Mouse (Mus musculus) hindbrain, embryonic 16.5 days (tissue): ENCODE measurements around the gene Iqce. TPM values are rescaled to one million over a fixed set of nuclear protein-coding genes. Genes with fewer than 3 reads are reported as not detected.

Experiments used
- ATAC-seq: fragments of 200-750 bp; cut with Nextera tagmentation; 2 replicates; pipeline ENCODE4 v1.8.0; 2017; ENCODE audit warnings: moderate TSS enrichment, moderate library complexity
- H3K27ac ChIP-seq: fragments of 300-500 bp; sonication (generic); 2 replicates; pipeline ENCODE4 v1.5.1; 2014; ENCODE audit warnings: low read depth, mild to moderate bottlenecking, control low read depth, low read length, moderate library complexity
- H3K27me3 ChIP-seq: fragments of 300-500 bp; sonication (generic); replicated peaks from 2 replicates; pipeline ENCODE4 v1.6.1; 2014; ENCODE audit warnings: low read length; ENCODE audit not compliant: control insufficient read depth, insufficient read depth
- H3K36me3 ChIP-seq: fragments of 300-500 bp; sonication (generic); 2 replicates; pipeline ENCODE4 v1.6.1; 2014; ENCODE audit warnings: mild to moderate bottlenecking, low read length, moderate library complexity, mixed read lengths; ENCODE audit not compliant: control insufficient read depth, insufficient read depth
- H3K4me1 ChIP-seq: fragments of 300-500 bp; sonication (generic); 2 replicates; pipeline ENCODE4 v1.6.1; 2014; ENCODE audit warnings: low read depth, low read length; ENCODE audit not compliant: control insufficient read depth, insufficient read depth
- H3K4me2 ChIP-seq: fragments of 300-500 bp; sonication (generic); 2 replicates; pipeline ENCODE4 v1.6.1; 2014; ENCODE audit warnings: mild to moderate bottlenecking, low read length, control low read depth, moderate library complexity
- H3K4me3 ChIP-seq: fragments of 300-500 bp; sonication (generic); 2 replicates; pipeline ENCODE4 v1.5.1; 2014; ENCODE audit warnings: mild to moderate bottlenecking, low read length, control low read depth, moderate library complexity
- H3K9ac ChIP-seq: fragments of 300-500 bp; sonication (generic); 2 replicates; pipeline ENCODE4 v1.6.1; 2014; ENCODE audit warnings: low read depth, mild to moderate bottlenecking, control low read depth, low read length, moderate library complexity
- H3K9me3 ChIP-seq: fragments of 300-500 bp; sonication (generic); 2 replicates; pipeline ENCODE4 v1.6.1; 2014; ENCODE audit warnings: mild to moderate bottlenecking, low read length, moderate library complexity; ENCODE audit not compliant: control insufficient read depth
- WGBS: fragments of 180-500 bp; shearing (Covaris S2); extraction: QIAGEN DNeasy Blood & Tissue Kit; methylation state at CpG from one replicate; pipeline ENCODE4 v1.1.7; 2014; 5-methylcytosine and 5-hydroxymethylcytosine counted together
- polyA plus RNA-seq: library from polyadenylated mRNA; unstranded; fragments of >200 nt; fragmentation: Nextera tagmentation; extraction: Ambion mirVana; gene quantifications from 2 replicates; pipeline ENCODE4 v1.2.1, GENCODE M21; 2015

Iqce gene
- polyA plus RNA-seq, 1 experiment from 2014 or later = 27.9 TPM

DNA sequence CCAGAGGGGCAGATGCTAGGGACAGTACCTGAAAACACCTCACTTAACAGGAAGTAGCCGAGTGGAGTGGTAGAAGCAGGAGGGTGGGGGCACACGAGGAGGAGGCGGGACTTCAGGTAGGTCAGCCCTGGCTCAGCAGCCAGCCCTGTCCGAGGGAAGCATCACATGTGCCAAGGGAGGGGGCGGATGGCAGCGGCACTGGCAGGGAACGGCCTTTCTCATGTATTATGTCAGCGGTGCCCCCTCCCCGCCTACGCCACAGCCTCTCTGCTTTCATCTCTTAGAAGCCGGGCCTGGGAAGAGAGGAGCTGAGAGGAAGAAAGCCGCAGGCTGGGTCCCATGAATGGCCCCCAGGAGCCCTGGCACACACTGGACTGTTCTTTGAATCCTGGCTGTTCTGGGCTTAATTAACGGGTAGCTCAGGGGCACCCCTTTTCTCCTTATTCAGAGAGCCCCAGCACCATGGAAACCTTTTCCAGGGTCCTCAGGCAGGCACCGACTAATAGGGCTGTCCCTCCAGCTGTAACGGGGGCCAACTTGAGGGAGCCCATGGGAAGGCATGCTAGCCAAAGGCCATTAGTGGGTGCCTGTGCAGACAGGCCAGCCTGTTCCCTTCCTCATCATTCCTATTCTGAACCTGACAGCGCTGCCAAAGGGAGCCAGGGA is 42.4 kb downstream of the Iqce start:
- Histone ChIP-seq H3K4me3 (no peak overlapping the region), H3K36me3 (no peaks in the 10 kb centered on the region), H3K4me1 (peaks cover 16% of the 10 kb centered on the region), H3K4me2 (peak overlapping the region; percentile 11; the same call in 1 of the 2 replicates), H3K27ac (peak overlapping the region; percentile 79), H3K9me3 (no peaks in the 10 kb centered on the region), H3K27me3 (no peaks in the 10 kb centered on the region), H3K9ac (peak overlapping the region; percentile 42; the same call in 1 of the 2 replicates)
- ATAC-seq = peak; percentile 93
- WGBS = 17% methylated on average over 16 of the region's 16 CpGs

DNA sequence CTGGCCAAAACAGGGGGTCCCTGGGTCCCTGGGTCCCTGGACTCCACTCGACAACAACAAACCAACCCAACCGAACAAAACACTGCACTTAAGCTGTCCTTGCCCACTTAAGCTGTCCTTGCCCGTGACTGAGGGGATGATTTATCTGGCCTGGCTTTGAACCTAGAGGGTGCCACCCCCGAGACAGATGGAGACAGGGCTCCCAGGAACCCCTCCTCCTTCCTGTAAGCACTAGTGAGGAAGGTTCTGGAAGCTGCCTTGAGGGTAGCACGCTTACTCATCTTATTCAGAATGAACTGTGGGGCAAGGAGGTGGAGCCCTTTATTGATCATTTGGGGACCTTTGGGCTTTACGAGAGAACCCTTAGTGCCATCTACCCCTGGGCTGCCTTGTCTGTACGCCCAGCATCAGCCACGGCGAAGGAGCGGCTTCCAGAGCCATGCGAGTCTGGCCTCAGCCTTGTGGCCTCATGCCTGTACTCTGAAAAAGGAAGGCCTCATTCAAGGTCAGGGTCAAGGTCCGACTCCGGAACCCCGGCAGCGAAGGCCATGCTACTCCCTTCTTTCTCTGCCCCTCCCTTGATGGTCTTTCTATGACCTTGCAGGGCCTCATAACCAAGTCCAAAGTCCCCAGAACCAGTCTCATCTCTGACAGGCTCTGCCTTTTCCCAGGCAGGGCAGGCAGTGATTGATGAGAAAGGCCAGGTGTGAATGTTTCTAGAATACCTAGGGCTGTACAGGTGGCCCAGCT is 47.9 kb downstream of the Iqce start:
- Histone ChIP-seq H3K27me3 (no peaks in the 10 kb centered on the region), H3K4me1 (peaks cover 9% of the 10 kb centered on the region), H3K4me3 (no peak overlapping the region), H3K9me3 (no peaks in the 10 kb centered on the region), H3K9ac (no peak overlapping the region), H3K4me2 (no peak overlapping the region), H3K27ac (no peak overlapping the region), H3K36me3 (no peaks in the 10 kb centered on the region)
- WGBS = 81% methylated on average over 15 of the region's 15 CpGs
- no peak for ATAC-seq

DNA sequence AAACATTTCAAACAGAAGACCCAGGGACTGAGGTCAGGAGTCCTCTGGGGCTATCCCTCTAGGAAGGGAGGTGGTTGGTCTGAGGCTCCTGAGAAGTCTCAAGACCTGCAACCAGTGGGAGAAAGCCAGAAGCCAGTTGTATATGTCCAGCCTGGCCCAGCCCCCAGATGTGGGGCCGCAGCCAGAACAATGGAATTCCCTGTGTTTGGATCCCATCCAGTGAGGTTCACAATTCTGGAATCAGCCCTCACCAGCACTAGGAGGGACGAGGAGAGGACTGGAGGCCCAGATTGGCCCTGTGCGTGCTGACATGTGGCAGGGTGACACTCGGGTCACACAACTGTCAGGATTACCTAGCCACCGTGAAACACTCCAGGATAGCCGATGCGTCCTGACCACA is 49.6 kb downstream of the Iqce start:
- Histone ChIP-seq H3K4me2 (no peak overlapping the region), H3K4me3 (no peak overlapping the region), H3K9ac (no peak overlapping the region), H3K4me1 (peaks cover 10% of the 10 kb centered on the region), H3K36me3 (no peaks in the 10 kb centered on the region), H3K27me3 (no peaks in the 10 kb centered on the region), H3K27ac (no peak overlapping the region), H3K9me3 (no peaks in the 10 kb centered on the region)
- no peak for ATAC-seq
- WGBS = 61% methylated on average over 7 of the region's 7 CpGs

DNA sequence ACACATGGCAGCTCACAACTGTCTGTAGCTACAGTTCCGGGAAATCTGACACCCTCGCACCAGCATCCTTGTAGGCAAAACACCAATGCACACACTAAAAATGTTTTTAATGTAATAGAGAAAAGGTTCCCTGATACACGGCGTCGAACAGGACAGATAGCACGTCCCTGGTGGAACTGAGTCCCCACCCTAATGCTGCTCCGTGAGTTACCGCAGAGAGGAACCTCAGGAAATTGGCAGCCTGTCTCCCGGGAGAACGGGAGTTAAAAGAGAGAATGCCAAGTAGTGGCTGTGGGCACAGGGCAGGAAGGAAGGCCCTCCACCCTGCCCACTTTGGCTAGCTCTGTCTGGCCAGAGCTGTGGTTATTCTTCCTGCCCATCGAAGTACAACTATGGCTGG is 50.9 kb downstream of the Iqce start:
- WGBS = 64% methylated on average over 11 of the region's 11 CpGs
- Histone ChIP-seq H3K9ac (no peak overlapping the region), H3K36me3 (no peaks in the 10 kb centered on the region), H3K27me3 (no peaks in the 10 kb centered on the region), H3K4me1 (peaks cover 23% of the 10 kb centered on the region), H3K9me3 (no peaks in the 10 kb centered on the region), H3K4me2 (no peak overlapping the region), H3K4me3 (no peak overlapping the region), H3K27ac (no peak overlapping the region; the same call in 1 of the 2 replicates)
- no peak for ATAC-seq

DNA sequence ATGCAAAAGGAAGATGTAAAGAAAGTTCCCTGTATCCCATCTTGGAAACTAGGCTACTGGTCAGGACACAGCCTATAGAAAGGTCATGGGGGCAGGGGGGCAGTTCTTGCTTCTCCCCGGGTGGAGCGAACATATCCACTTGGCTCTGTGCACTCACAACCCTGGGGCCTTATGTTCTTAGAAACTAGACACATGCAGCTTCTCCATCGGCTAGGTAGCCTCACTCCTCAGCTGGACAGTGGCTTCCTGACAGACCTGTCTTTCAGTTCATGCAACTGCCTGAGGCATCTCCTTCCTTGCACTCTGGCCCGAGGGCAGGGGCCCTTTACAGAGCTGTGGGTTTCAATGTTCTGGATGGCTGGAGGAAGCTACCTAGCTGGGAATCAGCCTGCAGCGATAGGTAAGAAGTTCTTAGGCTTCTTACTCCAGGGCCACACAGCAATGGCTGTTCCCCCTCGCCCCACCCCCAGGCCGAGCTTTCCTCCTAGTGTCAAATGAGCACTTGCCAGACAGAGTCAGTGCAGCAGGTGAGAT is 52.2 kb downstream of the Iqce start:
- no peaks in the 10 kb centered on the region for H3K9me3 ChIP-seq
- no peak for ATAC-seq
- 65% methylated on average over 7 of the region's 7 CpGs for WGBS
- peaks cover 36% of the 10 kb centered on the region for H3K4me1 ChIP-seq
- H3K4me2 ChIP-seq = peak overlapping the region; percentile 79
- H3K36me3 ChIP-seq = no peaks in the 10 kb centered on the region
- peak overlapping the region; percentile 86 for H3K27ac ChIP-seq
- no peak overlapping the region; the same call in 1 of the 2 replicates for H3K4me3 ChIP-seq
- H3K9ac ChIP-seq = peak overlapping the region; percentile 66
- no peaks in the 10 kb centered on the region for H3K27me3 ChIP-seq

DNA sequence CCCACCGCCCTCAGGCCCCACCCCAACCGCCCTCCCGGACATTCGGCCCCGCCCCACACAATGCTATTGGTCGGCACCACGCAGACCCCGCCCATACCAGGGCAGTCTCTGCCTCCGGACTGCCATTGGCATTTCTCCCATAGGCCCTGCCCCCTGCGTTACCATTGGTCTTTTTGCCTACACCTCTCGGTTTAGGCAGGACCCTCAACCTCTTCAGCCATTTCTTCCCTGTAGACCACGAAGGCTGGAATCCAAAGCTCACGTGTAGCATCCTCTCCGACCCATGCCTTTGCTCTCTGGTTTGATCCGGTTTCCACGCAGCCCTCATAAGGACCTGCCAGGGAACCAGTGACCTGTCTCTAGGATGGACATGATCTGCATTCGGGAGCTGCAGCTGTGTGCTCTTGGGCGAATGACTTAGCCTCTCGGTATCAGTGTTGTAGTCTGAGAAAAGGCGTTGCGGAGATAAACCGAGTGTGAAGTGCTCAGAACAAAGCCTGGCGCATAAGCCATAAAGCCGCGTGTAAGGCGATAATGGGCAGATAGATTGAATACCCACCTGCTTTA is 53.0 kb downstream of the Iqce start:
- peak overlapping the region; percentile 79 for H3K4me2 ChIP-seq
- H3K9ac ChIP-seq = peak overlapping the region; percentile 66
- no peaks in the 10 kb centered on the region for H3K36me3 ChIP-seq
- peak overlapping the region; percentile 93 for H3K4me3 ChIP-seq
- WGBS = 5% methylated on average over 26 of the region's 26 CpGs
- H3K4me1 ChIP-seq = peaks cover 41% of the 10 kb centered on the region
- H3K9me3 ChIP-seq = no peaks in the 10 kb centered on the region
- peak overlapping the region; percentile 86 for H3K27ac ChIP-seq
- peak; percentile 93 for ATAC-seq
- H3K27me3 ChIP-seq = no peaks in the 10 kb centered on the region

DNA sequence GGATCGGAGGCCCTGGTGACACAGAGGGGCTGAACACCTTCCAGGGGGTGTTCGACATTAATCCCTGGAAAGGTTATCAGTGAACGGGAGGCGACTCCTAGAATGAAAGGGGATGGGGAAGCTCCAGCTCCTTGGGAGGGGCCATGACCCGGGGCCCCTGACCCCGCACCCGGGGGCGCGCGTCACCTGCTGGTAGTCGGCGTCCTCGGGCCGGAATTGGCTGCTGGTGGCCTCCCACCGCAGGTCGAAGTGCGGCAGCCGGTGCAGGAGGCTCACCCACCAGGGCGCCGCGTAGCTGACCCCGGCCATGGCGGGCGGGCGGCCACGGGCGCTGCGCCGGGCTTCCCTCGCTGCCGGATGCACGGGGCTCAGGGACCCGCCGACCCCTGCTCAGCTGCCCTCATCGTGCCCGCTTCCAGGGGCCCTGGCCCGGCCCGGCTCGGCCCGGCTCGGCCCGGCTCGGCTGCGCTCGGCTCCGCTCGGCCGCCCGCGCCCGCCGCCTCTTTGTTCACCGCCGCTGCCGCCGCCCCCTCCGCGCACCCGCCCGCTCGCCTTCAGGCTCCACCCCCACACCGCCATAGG is 53.6 kb downstream of the Iqce start, which contains the start of gene Ttyh3:
Ttyh3 (minus strand) TSS at position 513 of the 582 bp plus-strand sequence.
- H3K9ac ChIP-seq = peak within 1 kb of the TSS; percentile 99
- H3K9me3 ChIP-seq = no peaks in the 10 kb centered on the region
- peaks cover 43% of the 10 kb centered on the region for H3K4me1 ChIP-seq
- H3K27ac ChIP-seq = peak within 1 kb of the TSS; percentile 95
- no peaks in the 10 kb centered on the region for H3K36me3 ChIP-seq
- WGBS = under 1% methylated on average over 29 of the region's 62 CpGs
- H3K27me3 ChIP-seq = no peaks in the 10 kb centered on the region
- H3K4me3 ChIP-seq = peak within 1 kb of the TSS; percentile 93
- H3K4me2 ChIP-seq = peak within 1 kb of the TSS; percentile 79
- ATAC-seq = no peak; the same call in 1 of the 2 replicates

DNA sequence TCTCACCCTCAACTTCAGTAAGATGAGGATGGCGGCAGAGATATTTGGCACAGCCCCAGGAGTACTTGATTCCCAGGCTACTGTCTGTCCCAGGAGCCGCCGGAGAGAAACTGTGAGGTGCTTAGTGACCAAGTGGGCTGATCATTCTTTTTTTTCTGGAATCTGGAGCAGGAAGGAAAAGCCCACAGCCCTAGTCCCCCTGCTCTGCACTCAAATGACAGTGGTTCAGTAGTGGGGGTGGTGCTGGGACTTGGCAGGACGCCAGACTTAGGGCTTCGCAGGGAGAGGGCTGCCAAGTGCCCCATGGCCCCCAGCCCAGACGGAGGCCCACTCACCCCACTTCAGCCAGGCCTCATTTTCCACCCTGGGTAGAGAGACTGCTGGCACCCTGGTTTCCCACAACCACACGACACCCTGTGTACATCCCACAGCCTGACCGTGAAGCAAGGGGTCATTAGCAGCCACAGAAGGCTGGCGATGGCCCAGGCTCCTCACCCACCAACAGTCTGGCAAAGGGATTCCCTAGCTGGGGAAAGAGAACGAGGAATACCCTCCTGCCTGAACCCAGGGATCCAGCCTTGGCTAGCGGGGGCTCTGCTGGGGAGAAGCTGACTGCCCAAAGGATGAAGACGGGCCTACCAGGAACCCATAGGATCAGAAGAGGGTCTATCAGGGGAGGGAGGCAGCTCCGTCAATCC is 54.2 kb downstream of the Iqce start:
- Histone ChIP-seq H3K4me1 (peaks cover 44% of the 10 kb centered on the region), H3K4me3 (peak overlapping the region; percentile 93), H3K9me3 (no peaks in the 10 kb centered on the region), H3K9ac (peak overlapping the region; percentile 99), H3K27me3 (no peaks in the 10 kb centered on the region), H3K27ac (peak overlapping the region; percentile 95), H3K36me3 (no peaks in the 10 kb centered on the region), H3K4me2 (peak overlapping the region; percentile 79)
- WGBS = under 1% methylated on average over 13 of the region's 13 CpGs
- peak; percentile 53 for ATAC-seq
